Mouse (Mus musculus) hematopoietic stem cell, adult 5-6 weeks (primary cell): ENCODE results near the gene Cib3. TPM values are rescaled to one million over a fixed set of nuclear protein-coding genes. Genes with fewer than 3 reads are reported as not detected.

Source experiments
- ATAC-seq, 2 experiments: fragments of 125-278 bp in 1 of 2; replicated peaks in 1 of 2; 2 replicates each; pipeline ENCODE4 v1.8.0; 2016 to 2017; ENCODE audit warnings: inconsistent platforms in 2 of 2, mild to moderate bottlenecking in 2 of 2, moderate number of reproducible peaks in 2 of 2, low read depth in 1 of 2, moderate TSS enrichment in 1 of 2; ENCODE audit not compliant: low FRiP score in 2 of 2, poor library complexity in 2 of 2, severe bottlenecking in 2 of 2, insufficient read depth in 1 of 2, low TSS enrichment in 1 of 2
- total RNA-seq: library from RNA; stranded (forward); fragments of 172-1452, 232-1000 nt; gene quantifications from 2 replicates; pipeline ENCODE4 v1.2.3, GENCODE M21; 2017

Gene Cib3
- total RNA-seq, 1 experiment from 2014 or later: not detected

- peak; percentile 65 to 71 for ATAC-seq
Observed at GRCm38 (mm10) chr8:72215871-72216270, 3.2 kb upstream of the Cib3 start.

GRCm38 (mm10) chr8:72215060-72215459, 2.4 kb upstream of the Cib3 start:
- peak in 1 of 2 experiments; percentile 23; a peak in 1 of 4 replicates for ATAC-seq

- no peak for ATAC-seq
Observed at GRCm38 (mm10) chr8:72213536-72213935, 899 bp upstream of the Cib3 start, which contains the start of gene Gm11034. Gene Gm11034 (minus strand): TSS chr8:72213636.

GRCm38 (mm10) chr8:72211846-72212245, 791 bp downstream of the Cib3 start:
- no peak for ATAC-seq

GRCm38 (mm10) chr8:72210710-72211109, 1.9 kb downstream of the Cib3 start:
- ATAC-seq: peak in 1 of 2 experiments; percentile 39; a peak in 1 of 4 replicates

GRCm38 (mm10) chr8:72210222-72210621, 2.4 kb downstream of the Cib3 start:
- ATAC-seq: no peak

- no peak for ATAC-seq
Observed at GRCm38 (mm10) chr8:72208582-72208981, 4.1 kb downstream of the Cib3 start.

- ATAC-seq: no peak
Observed at GRCm38 (mm10) chr8:72197997-72198396, 14.6 kb downstream of the Cib3 start.

- no peak for ATAC-seq
Observed at GRCm38 (mm10) chr8:72192065-72192464, 20.6 kb downstream of the Cib3 start.

- peak; percentile 41 to 63 for ATAC-seq
Observed at GRCm38 (mm10) chr8:72190215-72190539, 22.5 kb downstream of the Cib3 start.

GRCm38 (mm10) chr8:72189417-72190214, 23.0 kb downstream of the Cib3 start, which contains the start of gene Hsh2d:
Gene Hsh2d (plus strand): TSS chr8:72189638.
- ATAC-seq: peak; percentile 97 to 99

GRCm38 (mm10) chr8:72187793-72188331, 24.8 kb downstream of the Cib3 start:
- no peak for ATAC-seq

- peak; percentile 87 to 89 for ATAC-seq
Observed at GRCm38 (mm10) chr8:72183554-72184202, 29.0 kb downstream of the Cib3 start.

GRCm38 (mm10) chr8:72177346-72177925, 35.2 kb downstream of the Cib3 start:
- ATAC-seq: peak; percentile 61 to 77

GRCm38 (mm10) chr8:72169681-72170249, 42.9 kb downstream of the Cib3 start:
- no peak for ATAC-seq

GRCm38 (mm10) chr8:72169098-72169668, 43.5 kb downstream of the Cib3 start:
- ATAC-seq: peak; percentile 93 to 96

- ATAC-seq: no peak
Observed at GRCm38 (mm10) chr8:72162821-72163220, 49.8 kb downstream of the Cib3 start.
